Mouse (Mus musculus): ENCODE measurements around the gene Rasa2.
A peak's percentile ranks its signal among the peaks of the same experiment; 100 is the strongest.
"Not testable (repeated sequence)": the region's sequence is repeated elsewhere in the genome, so short reads cannot be mapped to it uniquely, and the experiment has no call there.

The Rasa2 gene

DNA sequence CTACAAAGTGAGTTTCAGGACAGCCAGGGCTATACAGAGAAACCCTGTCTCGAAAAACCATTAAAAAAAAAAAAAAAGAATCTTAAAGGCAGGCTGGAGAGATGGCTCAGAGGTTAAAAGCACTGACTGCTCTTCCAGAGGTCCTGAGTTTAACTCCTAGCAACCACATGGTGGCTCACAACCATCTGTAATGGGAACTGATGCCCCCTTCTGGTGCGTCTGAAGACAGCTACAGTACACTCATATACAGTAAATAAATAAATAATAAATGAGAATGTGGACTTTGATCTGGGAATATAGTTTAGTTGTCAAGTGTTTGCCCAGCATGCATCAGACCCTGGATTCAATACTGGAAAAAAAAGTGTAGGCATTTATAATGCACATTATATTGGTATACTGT is 109.8 kb downstream of the Rasa2 start:
- DNase-seq: not testable (repeated sequence)

DNA sequence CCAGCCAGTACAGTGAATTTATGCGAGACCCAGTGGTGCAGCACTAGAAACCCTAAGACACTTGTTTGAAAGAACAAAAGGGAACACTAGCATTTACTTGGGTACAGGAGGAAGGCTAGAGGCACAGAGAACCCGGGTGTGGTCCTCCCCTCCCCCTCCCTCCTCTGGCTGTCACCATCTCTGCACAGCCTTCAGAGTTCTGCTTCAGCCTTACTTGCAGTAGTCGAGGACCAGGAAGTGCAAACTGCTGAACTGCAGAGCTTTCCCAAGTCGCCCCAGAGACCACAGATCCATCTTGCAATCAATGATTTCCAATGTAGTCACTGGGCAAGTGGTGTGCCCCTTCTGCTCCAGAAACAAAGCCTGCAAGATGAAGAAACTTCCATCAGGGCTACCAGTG is 114.0 kb downstream of the Rasa2 start:
- no peak for DNase-seq

DNA sequence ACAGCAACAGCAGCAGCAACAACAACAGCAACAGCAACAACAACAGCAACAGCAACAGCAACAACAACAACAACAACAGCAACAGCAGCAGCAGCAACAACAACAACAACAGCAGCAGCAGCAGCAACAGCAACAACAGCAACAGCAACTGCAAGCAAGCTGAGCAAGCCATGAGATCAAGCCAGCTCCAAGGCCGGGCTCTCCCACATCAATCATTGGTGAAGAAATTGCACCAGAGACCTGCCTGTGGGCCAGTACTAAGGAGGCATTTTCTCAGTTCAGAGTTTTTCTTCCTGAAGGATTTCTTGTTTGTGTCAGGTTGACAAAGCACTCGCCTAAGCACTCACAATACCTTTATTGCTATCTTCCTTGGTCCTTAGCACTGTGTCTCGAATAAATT is 114.6 kb downstream of the Rasa2 start:
- no peak for DNase-seq

DNA sequence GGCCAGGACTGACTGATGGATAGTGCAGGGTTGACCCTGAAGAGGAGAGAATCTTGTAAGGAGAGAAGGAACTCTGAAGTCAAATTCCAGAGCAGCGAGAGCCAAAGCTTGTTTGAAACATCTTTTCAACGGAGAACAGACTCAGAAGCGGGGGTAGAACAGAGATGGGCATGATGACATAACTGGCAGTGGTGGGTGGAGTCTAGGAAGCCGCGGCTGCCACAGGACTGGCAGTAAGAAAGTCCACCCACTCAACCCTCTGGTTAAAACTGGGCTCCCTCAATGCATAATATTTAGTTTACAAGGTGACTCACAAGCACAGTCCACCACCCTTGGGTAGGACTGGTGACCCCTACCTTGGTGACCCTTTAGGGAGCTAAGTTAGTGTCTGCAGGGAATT is 115.7 kb downstream of the Rasa2 start:
- no peak for DNase-seq

DNA sequence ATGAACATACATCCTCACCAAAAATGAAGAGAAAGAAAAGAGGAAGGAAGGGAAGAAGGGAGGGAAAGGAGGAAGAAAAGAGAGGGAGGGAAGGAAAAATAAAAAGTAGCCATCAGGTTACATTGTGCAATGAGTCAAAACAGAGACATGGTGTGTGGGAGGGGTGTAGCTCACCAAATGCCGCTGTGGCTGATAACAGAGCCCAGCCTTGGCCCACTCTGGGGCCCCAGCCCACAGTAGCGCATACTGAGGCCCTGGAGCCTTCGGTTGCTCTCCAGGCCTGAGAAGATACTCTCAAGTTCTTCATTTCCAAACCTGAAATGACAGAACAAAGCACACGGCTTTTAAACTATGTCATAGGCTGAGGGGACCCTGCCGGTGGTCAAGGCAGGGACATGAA is 117.1 kb downstream of the Rasa2 start:
- no peak for DNase-seq

DNA sequence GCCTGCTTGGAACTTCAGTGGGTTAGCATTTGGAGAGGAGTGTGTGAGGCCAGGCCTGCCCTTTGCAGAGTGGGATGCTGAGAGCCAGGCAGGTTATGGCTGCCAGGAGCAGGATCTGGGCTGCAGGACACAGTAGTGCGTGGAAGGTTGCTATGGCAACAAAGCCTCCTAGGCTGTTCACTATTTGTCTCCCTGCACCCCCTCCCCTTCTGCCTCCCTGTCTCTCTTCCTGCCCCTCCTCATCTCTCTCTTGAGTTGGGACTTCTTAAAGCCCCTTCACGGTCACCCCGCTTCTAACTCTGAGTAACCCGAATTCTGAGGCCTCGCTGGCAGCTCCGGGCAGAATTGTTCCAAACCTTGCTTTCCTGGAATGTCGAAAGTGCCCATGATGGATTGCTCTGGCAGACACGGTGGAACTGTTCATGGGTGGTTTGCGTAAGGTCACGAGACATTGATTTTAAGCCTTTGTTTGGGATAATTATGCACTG is 125.4 kb downstream of the Rasa2 start:
- peak; percentile 67 for DNase-seq

DNA sequence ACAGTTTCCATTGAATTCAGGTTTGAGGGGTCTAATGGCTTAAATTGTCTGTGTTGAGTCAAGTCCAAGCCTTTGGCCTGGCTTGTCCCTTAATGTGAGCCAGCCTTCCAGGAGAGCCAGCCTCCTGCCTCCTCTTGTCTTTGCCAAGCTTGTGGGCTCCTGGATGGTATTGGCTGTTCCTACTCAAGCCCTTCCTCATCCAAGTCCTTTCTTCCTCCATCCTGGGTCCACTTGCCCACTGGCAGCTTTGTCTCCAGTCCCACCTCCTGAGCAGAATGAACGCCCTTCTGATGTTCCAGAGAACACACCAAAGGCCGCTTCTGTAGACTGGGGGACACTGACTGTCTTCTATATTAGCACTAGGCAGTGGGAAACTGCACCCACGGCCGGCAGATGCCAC is 126.3 kb downstream of the Rasa2 start:
- DNase-seq: no peak

DNA sequence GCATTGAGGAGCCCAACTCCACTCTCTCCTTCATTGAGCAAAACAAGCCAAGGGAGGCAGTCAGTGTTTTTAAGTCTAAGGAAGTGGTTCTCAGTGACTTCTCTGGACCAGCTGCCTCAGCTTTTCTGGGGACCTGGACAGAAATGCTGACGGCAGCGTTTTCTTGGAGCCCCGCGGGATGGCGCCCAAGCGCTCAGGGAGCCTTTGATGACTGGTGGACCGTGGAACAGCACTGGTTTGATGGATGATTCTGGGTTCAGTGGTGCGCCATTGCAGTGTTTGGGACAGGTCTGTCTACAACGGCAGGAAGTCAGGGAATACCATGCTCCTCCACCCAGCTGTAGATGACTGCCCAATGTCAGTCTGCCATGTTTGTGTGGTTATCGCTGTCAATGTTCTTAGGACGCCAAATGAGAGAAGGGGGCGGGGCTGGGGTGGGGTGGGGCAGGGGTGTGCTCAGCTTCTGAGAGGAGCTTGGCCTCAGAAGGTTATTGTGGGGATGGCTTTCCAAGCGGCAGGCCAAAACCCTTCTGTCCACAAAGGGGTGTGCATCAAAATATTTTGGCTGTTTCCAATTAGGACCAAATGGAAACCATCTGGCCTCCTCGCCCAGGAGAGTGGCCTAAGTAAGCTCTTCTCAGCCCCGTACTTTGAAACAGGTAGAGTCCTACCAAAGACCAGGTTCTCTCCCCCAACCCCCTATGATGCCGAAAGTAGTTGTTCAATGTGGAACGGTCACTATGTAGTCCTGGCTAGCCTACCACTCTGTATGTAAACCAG is 127.1 kb downstream of the Rasa2 start:
- DNase-seq: no peak

DNA sequence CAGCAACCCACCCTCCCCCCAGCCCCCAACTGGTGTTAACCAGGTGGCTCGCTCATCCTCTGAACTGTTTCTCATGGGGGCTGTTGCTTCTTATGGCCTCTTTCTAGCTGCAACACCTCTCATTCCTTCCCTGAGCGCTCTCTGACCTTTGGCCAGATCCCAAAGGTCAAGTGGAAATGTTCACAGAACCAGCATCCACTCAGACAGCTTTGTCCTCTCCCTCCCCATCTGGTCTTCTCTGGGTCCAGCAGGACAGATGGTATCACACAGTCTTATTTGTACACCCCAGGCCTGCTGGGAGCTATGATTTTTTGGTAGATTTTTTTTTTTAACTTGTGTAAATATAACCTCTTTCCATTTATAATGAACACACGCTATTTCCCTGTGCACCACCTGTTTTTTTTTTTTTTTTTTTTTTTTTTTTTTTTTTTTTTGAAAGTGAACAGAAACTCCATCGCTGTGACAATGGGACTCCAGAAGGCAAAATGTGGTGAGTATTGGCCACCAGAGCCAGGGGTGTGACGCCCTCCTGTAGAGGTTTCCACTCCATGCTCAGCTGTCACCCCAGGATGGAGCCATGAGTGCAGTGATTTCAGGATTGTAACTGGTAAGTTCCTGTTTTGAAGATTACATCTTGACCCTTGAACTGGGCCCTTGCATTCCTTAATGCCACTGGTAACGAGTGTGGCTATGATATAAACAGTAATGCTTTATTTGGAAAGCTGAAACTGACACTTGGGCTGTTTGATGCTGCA is 128.4 kb downstream of the Rasa2 start:
- no peak for DNase-seq

DNA sequence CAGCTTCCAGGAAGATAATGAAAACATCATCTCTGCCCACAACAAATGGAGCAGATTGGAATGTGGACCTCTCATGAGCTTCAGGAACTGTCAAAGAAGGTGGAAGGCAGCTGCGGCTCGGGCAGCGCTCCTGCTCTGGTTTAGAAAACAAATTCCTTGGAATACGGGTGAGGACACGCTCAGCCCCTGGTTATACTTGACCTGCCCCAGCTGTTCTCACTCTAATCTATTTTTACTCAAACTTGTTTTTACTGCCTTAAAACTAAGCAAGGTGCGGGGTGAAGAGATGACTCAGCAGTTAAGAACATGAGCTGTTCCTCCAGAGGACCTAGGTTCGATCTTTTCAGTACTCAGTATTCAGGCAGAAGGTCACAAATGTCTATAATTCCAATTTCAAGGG is 130.2 kb downstream of the Rasa2 start:
- no peak for DNase-seq

DNA sequence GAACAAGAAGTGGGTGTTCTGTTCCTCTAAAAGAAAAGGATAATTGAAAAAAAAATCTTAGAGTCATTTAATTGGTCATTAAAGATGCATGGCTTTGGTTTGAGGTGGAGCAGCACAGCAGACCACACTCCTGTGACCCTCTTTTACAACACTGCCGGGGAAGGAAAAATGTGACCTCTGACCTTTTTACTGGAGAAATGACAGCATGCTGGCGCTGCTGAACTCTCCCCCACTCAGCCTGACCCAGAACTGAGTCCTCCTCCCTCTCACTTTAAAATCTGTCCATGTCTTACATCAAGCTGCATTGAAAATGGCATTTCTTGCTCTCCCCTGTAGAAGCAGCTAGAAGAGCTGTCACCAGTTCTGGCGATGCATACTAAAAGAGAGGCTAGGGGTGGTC is 138.2 kb downstream of the Rasa2 start:
- peak; percentile 37 for DNase-seq

DNA sequence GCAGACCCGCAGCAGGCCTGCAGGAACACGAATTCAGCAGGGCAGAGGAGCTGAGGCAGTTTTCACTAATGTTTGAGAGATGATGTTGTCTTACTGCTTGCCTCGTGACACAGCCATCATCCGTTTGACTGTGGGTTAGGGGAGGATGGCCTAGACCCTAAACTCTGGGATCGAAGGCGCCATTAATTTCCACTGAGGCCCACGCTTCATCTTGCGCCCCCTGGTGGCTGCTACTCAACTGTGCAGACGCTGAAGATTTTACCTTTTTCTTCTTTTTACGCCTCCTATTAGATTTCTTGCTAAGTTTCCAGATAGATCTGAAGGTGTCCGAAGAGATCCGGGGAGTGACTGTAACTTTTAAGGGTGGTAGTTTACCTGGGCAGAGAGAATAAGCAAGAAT is 139.6 kb downstream of the Rasa2 start:
- DNase-seq: peak; percentile 30

Data from kidney, postnatal 14 days (tissue).